Mouse (Mus musculus) kidney, adult 2 months (tissue): ENCODE data around the gene Sag. TPM values are rescaled to one million over a fixed set of nuclear protein-coding genes. Genes with fewer than 3 reads are reported as not detected.

ENCODE experiments used
- DNase-seq: peaks from one replicate; pipeline ENCODE4 v3.0.0; 2021
- H3K27ac ChIP-seq: fragments of 200-500 bp; 2 replicates; pipeline ENCODE4 v1.5.1; 2012; ENCODE audit warnings: low read depth, low read length, control low read depth, inconsistent platforms; ENCODE audit not compliant: insufficient read depth
- H3K27me3 ChIP-seq: fragments of 200-500 bp; replicated peaks from 2 replicates; pipeline ENCODE4 v1.6.1; 2012; ENCODE audit warnings: mild to moderate bottlenecking, moderate library complexity, low read length, inconsistent platforms; ENCODE audit not compliant: control insufficient read depth, insufficient read depth
- H3K36me3 ChIP-seq: fragments of 200-500 bp; 2 replicates; pipeline ENCODE4 v1.6.1; 2012; ENCODE audit warnings: mild to moderate bottlenecking, moderate library complexity, low read length, inconsistent platforms; ENCODE audit not compliant: control insufficient read depth, insufficient read depth
- H3K4me1 ChIP-seq: fragments of 200-500 bp; 2 replicates; pipeline ENCODE4 v1.6.1; 2011; ENCODE audit warnings: low read length; ENCODE audit not compliant: control insufficient read depth, insufficient read depth
- H3K4me3 ChIP-seq: fragments of 200-500 bp; 2 replicates; pipeline ENCODE4 v1.5.1; 2011; ENCODE audit warnings: mild to moderate bottlenecking, low read depth, low read length, control low read depth; ENCODE audit not compliant: insufficient read depth
- CTCF ChIP-seq: fragments of 200-500 bp; conservative IDR thresholded peaks from 2 replicates; pipeline ENCODE4 v1.5.1; 2011; ENCODE audit warnings: low read depth, mild to moderate bottlenecking, control low read depth, low read length, moderate library complexity, mixed read lengths; ENCODE audit not compliant: insufficient read depth, insufficient read length
- POLR2A ChIP-seq: fragments of 200-500 bp; IDR thresholded peaks from one replicate; pipeline ENCODE4 v1.6.1; 2011; ENCODE audit warnings: low read depth, low read length, control low read depth
- WGBS: fragments of 180-500 bp; shearing (Covaris S2); methylation state at CpG from one replicate; pipeline ENCODE4 v1.1.7; 2018; 5-methylcytosine and 5-hydroxymethylcytosine counted together
- polyA plus RNA-seq: library from polyadenylated mRNA; depleted of rRNA; stranded (reverse); fragments of >200 nt; gene quantifications from 2 replicates; pipeline ENCODE4 v1.2.3, GENCODE M21; 2012

Sag gene
- polyA plus RNA-seq, 1 experiment = 0.34 TPM

GRCm38 (mm10) chr1:87792438-87793137 lies 10.9 kb upstream of the Sag start:
- DNase-seq = no peak
- Histone ChIP-seq H3K4me1 (no peaks in the 10 kb centered on the region), H3K4me3 (no peak overlapping the region), H3K36me3 (peaks cover 3% of the 10 kb centered on the region), H3K27ac (no peak overlapping the region), H3K27me3 (no peaks in the 10 kb centered on the region)
- WGBS = 54% methylated on average over 4 of the region's 4 CpGs
- TF ChIP-seq POLR2A (no peak), CTCF (no peak)

- H3K4me1 ChIP-seq = no peaks in the 10 kb centered on the region
- no peak for DNase-seq
- H3K27ac ChIP-seq = no peak overlapping the region
- WGBS = 62% methylated on average over 6 of the region's 6 CpGs
- no peaks in the 10 kb centered on the region for H3K27me3 ChIP-seq
- no peak overlapping the region for H3K4me3 ChIP-seq
- TF ChIP-seq POLR2A (no peak), CTCF (no peak)
- H3K36me3 ChIP-seq = peaks cover 3% of the 10 kb centered on the region
These were observed 10.4 kb upstream of the Sag start for GRCm38 (mm10) chr1:87793138-87793449.

GRCm38 (mm10) chr1:87797702-87798101 lies 5.8 kb upstream of the Sag start:
- 95% methylated on average over 1 of the region's 1 CpGs for WGBS
- TF ChIP-seq POLR2A = no peak
- no peak for TF ChIP-seq CTCF
- Histone ChIP-seq H3K4me3 (no peak overlapping the region), H3K27me3 (no peaks in the 10 kb centered on the region), H3K36me3 (peaks cover 2% of the 10 kb centered on the region), H3K4me1 (no peaks in the 10 kb centered on the region), H3K27ac (no peak overlapping the region)
- no peak for DNase-seq

GRCm38 (mm10) chr1:87798306-87798705 lies 5.2 kb upstream of the Sag start:
- no peak overlapping the region for H3K4me3 ChIP-seq
- no peaks in the 10 kb centered on the region for H3K27me3 ChIP-seq
- H3K36me3 ChIP-seq = peaks cover 2% of the 10 kb centered on the region
- H3K4me1 ChIP-seq = no peaks in the 10 kb centered on the region
- H3K27ac ChIP-seq = no peak overlapping the region
- DNase-seq = no peak
- 95% methylated on average over 2 of the region's 2 CpGs for WGBS
- TF ChIP-seq POLR2A = no peak
- no peak for TF ChIP-seq CTCF

- no peak for TF ChIP-seq CTCF
- no peak for TF ChIP-seq POLR2A
- Histone ChIP-seq H3K4me3 (no peak overlapping the region), H3K27ac (no peak overlapping the region), H3K27me3 (no peaks in the 10 kb centered on the region), H3K4me1 (no peaks in the 10 kb centered on the region), H3K36me3 (no peaks in the 10 kb centered on the region)
- WGBS = 97% methylated on average over 1 of the region's 1 CpGs
- DNase-seq = no peak
These were observed 4.3 kb downstream of the Sag start for GRCm38 (mm10) chr1:87807751-87808150.

- Histone ChIP-seq H3K36me3 (no peaks in the 10 kb centered on the region), H3K27ac (no peak overlapping the region), H3K4me3 (no peak overlapping the region), H3K4me1 (no peaks in the 10 kb centered on the region), H3K27me3 (no peaks in the 10 kb centered on the region)
- DNase-seq = no peak
- no peak for TF ChIP-seq CTCF
- TF ChIP-seq POLR2A = no peak
- WGBS = 86% methylated on average over 7 of the region's 7 CpGs
These were observed 7.9 kb downstream of the Sag start for GRCm38 (mm10) chr1:87811391-87811790.

GRCm38 (mm10) chr1:87812061-87812460 lies 8.6 kb downstream of the Sag start:
- H3K27me3 ChIP-seq = no peaks in the 10 kb centered on the region
- WGBS = 70% methylated on average over 10 of the region's 10 CpGs
- TF ChIP-seq CTCF (no peak), POLR2A (no peak)
- no peaks in the 10 kb centered on the region for H3K4me1 ChIP-seq
- no peak overlapping the region for H3K4me3 ChIP-seq
- DNase-seq = no peak
- H3K36me3 ChIP-seq = no peaks in the 10 kb centered on the region
- no peak overlapping the region for H3K27ac ChIP-seq

- H3K27ac ChIP-seq = no peak overlapping the region
- no peak overlapping the region for H3K4me3 ChIP-seq
- H3K4me1 ChIP-seq = no peaks in the 10 kb centered on the region
- H3K36me3 ChIP-seq = no peaks in the 10 kb centered on the region
- DNase-seq = no peak
- TF ChIP-seq POLR2A (no peak), CTCF (no peak)
- WGBS = 89% methylated on average over 6 of the region's 6 CpGs
- H3K27me3 ChIP-seq = no peaks in the 10 kb centered on the region
These were observed 9.7 kb downstream of the Sag start for GRCm38 (mm10) chr1:87813155-87813554.
